Mouse (Mus musculus): ENCODE results near the gene Acan. TPM values are rescaled to one million over a fixed set of nuclear protein-coding genes. Genes with fewer than 3 reads are reported as not detected.

Acan gene
- polyA plus RNA-seq, 1 experiment = 2.0 TPM

DNA sequence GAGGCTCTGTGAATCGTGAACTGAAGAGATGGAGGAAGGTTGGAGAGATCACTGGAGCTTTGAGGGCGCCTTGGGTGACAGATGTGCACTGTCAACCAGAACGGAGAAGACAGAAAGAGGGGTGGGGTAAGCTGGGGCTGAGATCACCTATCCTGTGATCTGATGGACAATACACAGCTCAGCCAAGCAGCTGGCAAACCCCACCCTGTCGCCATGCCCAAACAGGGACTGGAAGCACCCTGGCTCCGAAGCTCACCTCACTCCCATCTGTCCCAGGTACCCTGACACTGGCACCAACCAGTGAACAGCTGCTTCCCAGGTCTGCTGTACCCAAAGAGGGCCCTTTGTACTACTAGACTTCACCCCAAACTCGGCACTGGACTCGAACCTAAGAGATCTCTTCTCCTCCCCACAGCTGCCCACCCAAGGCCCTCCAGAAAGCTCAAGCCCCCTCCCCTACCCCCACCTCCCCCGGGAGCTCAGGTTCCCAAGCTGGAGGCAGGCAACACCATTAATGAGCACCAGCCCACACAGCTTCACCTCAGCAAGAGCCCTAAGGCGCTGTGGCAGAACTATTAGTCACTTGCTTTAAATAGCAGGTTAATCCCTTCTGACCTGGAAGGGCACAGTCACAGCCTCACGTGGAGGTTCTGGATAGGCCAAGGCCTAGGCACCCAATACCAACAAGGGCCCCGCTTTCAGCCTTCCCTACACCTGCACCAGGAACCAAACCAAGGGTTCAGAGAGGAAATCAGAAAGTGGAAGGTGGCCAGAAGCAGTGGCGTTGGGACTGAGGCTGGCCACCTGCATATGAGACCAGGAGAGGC is 93.9 kb downstream of the Acan start:
- Histone ChIP-seq H3K4me1 (replicated peaks; ENCODE audit: control insufficient read depth, insufficient read depth, low read length) (peaks cover 15% of the 10 kb centered on the region), H3K27ac (ENCODE audit: control insufficient read depth, insufficient read depth, low read length) (no peak overlapping the region), H3K4me3 (ENCODE audit: control insufficient read depth, insufficient read depth, low read length) (no peak overlapping the region), H3K36me3 (ENCODE audit: control insufficient read depth, insufficient read depth, low read length) (no peaks in the 10 kb centered on the region), H3K27me3 (ENCODE audit: control insufficient read depth, insufficient read depth, low read length) (no peaks in the 10 kb centered on the region)
- peak; percentile 15 for DNase-seq
- 81% methylated on average over 12 of the region's 12 CpGs for WGBS
- no peak for TF ChIP-seq CTCF (IDR thresholded peaks at IDR 0.05; ENCODE audit: borderline replicate concordance, control insufficient read depth, extremely low read depth, insufficient read depth, low read length, poor library complexity)
- TF ChIP-seq POLR2A (IDR thresholded peaks at IDR 0.05; ENCODE audit: control insufficient read depth, extremely low read depth, insufficient read depth, low read length, poor library complexity) = no peak

- WGBS = 2% methylated on average over 20 of the region's 20 CpGs
- peak overlapping the region; percentile 99 for H3K4me3 ChIP-seq (ENCODE audit: control insufficient read depth, insufficient read depth, low read length)
- DNase-seq = peak; percentile 9
- TF ChIP-seq POLR2A (IDR thresholded peaks at IDR 0.05; ENCODE audit: control insufficient read depth, extremely low read depth, insufficient read depth, low read length, poor library complexity) = no peak
- TF ChIP-seq CTCF (IDR thresholded peaks at IDR 0.05; ENCODE audit: borderline replicate concordance, control insufficient read depth, extremely low read depth, insufficient read depth, low read length, poor library complexity) = no peak
- H3K27me3 ChIP-seq (ENCODE audit: control insufficient read depth, insufficient read depth, low read length) = no peaks in the 10 kb centered on the region
- H3K36me3 ChIP-seq (ENCODE audit: control insufficient read depth, insufficient read depth, low read length) = no peaks in the 10 kb centered on the region
- H3K27ac ChIP-seq (ENCODE audit: control insufficient read depth, insufficient read depth, low read length) = no peak overlapping the region
- H3K4me1 ChIP-seq (replicated peaks; ENCODE audit: control insufficient read depth, insufficient read depth, low read length) = peaks cover 15% of the 10 kb centered on the region
Measured at GRCm38 (mm10) chr7:79147931-79148653, 94.8 kb downstream of the Acan start.

GRCm38 (mm10) chr7:79148711-79149266 is 95.5 kb downstream of the Acan start, which contains the start of gene Mfge8:
Gene Mfge8, minus strand, starts transcription at chr7:79149060.
- no peak for TF ChIP-seq CTCF (IDR thresholded peaks at IDR 0.05; ENCODE audit: borderline replicate concordance, control insufficient read depth, extremely low read depth, insufficient read depth, low read length, poor library complexity)
- peak; percentile 35; the same call in 1 of the 2 replicates for TF ChIP-seq POLR2A (IDR thresholded peaks at IDR 0.05; ENCODE audit: control insufficient read depth, extremely low read depth, insufficient read depth, low read length, poor library complexity)
- H3K4me1 ChIP-seq (replicated peaks; ENCODE audit: control insufficient read depth, insufficient read depth, low read length) = peaks cover 15% of the 10 kb centered on the region
- H3K4me3 ChIP-seq (ENCODE audit: control insufficient read depth, insufficient read depth, low read length) = peak within 1 kb of the TSS; percentile 99
- DNase-seq = peak; percentile 81
- no peaks in the 10 kb centered on the region for H3K36me3 ChIP-seq (ENCODE audit: control insufficient read depth, insufficient read depth, low read length)
- under 1% methylated on average over 39 of the region's 39 CpGs for WGBS
- no peak within 1 kb of the TSS for H3K27ac ChIP-seq (ENCODE audit: control insufficient read depth, insufficient read depth, low read length)
- H3K27me3 ChIP-seq (ENCODE audit: control insufficient read depth, insufficient read depth, low read length) = no peaks in the 10 kb centered on the region

DNA sequence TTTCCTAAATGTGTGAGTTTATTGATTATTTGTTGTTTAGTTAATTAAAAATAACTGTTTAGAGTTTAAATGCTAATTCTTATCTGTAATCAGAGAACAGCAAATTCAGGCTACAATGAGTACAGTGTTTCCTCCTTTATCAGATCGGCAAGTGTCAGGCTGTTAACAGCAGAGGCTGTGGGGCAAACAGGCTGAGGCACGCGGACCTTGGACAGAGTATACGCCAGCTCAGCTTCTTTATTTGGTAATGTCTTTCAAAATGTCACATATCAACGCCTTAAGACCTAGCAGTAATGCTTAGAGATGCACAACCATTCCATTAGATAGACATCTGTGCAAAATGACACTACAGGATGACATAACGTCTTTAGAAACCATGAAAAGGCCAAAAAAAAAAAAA is 96.2 kb downstream of the Acan start:
- 73% methylated on average over 6 of the region's 6 CpGs for WGBS
- H3K36me3 ChIP-seq (ENCODE audit: control insufficient read depth, insufficient read depth, low read length) = no peaks in the 10 kb centered on the region
- no peak for DNase-seq
- H3K27me3 ChIP-seq (ENCODE audit: control insufficient read depth, insufficient read depth, low read length) = no peaks in the 10 kb centered on the region
- no peak overlapping the region for H3K4me3 ChIP-seq (ENCODE audit: control insufficient read depth, insufficient read depth, low read length)
- H3K4me1 ChIP-seq (replicated peaks; ENCODE audit: control insufficient read depth, insufficient read depth, low read length) = peaks cover 15% of the 10 kb centered on the region
- H3K27ac ChIP-seq (ENCODE audit: control insufficient read depth, insufficient read depth, low read length) = no peak overlapping the region
- no peak for TF ChIP-seq CTCF (IDR thresholded peaks at IDR 0.05; ENCODE audit: borderline replicate concordance, control insufficient read depth, extremely low read depth, insufficient read depth, low read length, poor library complexity)
- TF ChIP-seq POLR2A (IDR thresholded peaks at IDR 0.05; ENCODE audit: control insufficient read depth, extremely low read depth, insufficient read depth, low read length, poor library complexity) = no peak

- no peaks in the 10 kb centered on the region for H3K36me3 ChIP-seq (ENCODE audit: control insufficient read depth, insufficient read depth, low read length)
- H3K27ac ChIP-seq (ENCODE audit: control insufficient read depth, insufficient read depth, low read length) = no peak overlapping the region
- no peak overlapping the region for H3K4me3 ChIP-seq (ENCODE audit: control insufficient read depth, insufficient read depth, low read length)
- 76% methylated on average over 1 of the region's 1 CpGs for WGBS
- no peaks in the 10 kb centered on the region for H3K4me1 ChIP-seq (replicated peaks; ENCODE audit: control insufficient read depth, insufficient read depth, low read length)
- no peak for DNase-seq
- no peak for TF ChIP-seq CTCF (IDR thresholded peaks at IDR 0.05; ENCODE audit: borderline replicate concordance, control insufficient read depth, extremely low read depth, insufficient read depth, low read length, poor library complexity)
- TF ChIP-seq POLR2A (IDR thresholded peaks at IDR 0.05; ENCODE audit: control insufficient read depth, extremely low read depth, insufficient read depth, low read length, poor library complexity) = no peak
- no peaks in the 10 kb centered on the region for H3K27me3 ChIP-seq (ENCODE audit: control insufficient read depth, insufficient read depth, low read length)
Measured at GRCm38 (mm10) chr7:79159406-79159805, 106.1 kb downstream of the Acan start.

Other genes with a start within 250 kb of the Acan start
- 32.7 and 33.9 TPM in 2 replicates for gene Det1, start 206.2 kb upstream of the Acan start, polyA plus RNA-seq (2012; rRNA removed)
- gene Aen, start 157.6 kb upstream of the Acan start, polyA plus RNA-seq (2012; rRNA removed) = 32.3 and 39.2 TPM in 2 replicates
- gene Isg20, start 140.1 kb upstream of the Acan start, polyA plus RNA-seq (2012; rRNA removed) = 159 and 194 TPM in 2 replicates
- 0.37 and 0.43 TPM in 2 replicates for gene Hapln3, start 77.5 kb downstream of the Acan start, polyA plus RNA-seq (2012; rRNA removed)
- 144 and 150 TPM in 2 replicates for gene Mfge8, start 95.6 kb downstream of the Acan start, polyA plus RNA-seq (2012; rRNA removed)
- 32.5 and 34.0 TPM in 2 replicates for gene Abhd2, start 219.7 kb downstream of the Acan start, polyA plus RNA-seq (2012; rRNA removed)

Data from thymus, adult 2 months (tissue).